Mouse (Mus musculus): Measurements from ENCODE around the gene Ereg.

GRCm38 (mm10) chr5:91124140-91124539, 49.7 kb downstream of the Ereg start:
- no peak for TF ChIP-seq CTCF (conservative IDR thresholded peaks at IDR 0.05; ENCODE audit: insufficient read depth, insufficient read length, low read depth, low read length)
- no peak for TF ChIP-seq POLR2A (IDR thresholded peaks at IDR 0.05; ENCODE audit: low read depth, low read length)
